Mouse (Mus musculus) MEL (cell line): ENCODE measurements around the gene Dach2. TPM values are rescaled to one million over a fixed set of nuclear protein-coding genes. Genes with fewer than 3 reads are reported as not detected.

Experiments
- DNase-seq: peaks from one replicate; pipeline ENCODE4 v3.0.0; 2011; ENCODE audit warnings: low read depth, low spot score
- H3K27ac ChIP-seq: 2 replicates; pipeline ENCODE4 v1.5.1; 2012; ENCODE audit warnings: low read depth, mild to moderate bottlenecking, control low read depth, low read length, moderate library complexity; ENCODE audit not compliant: control insufficient read depth
- H3K27me3 ChIP-seq, 2 experiments: fragments of 150-350 bp in 1 of 2; sonication (generic) in 1 of 2; 2 replicates each; pipeline ENCODE4 v1.6.1; 2012; ENCODE audit warnings: low read length in 2 of 2, mild to moderate bottlenecking in 2 of 2, improper control_type of control experiment in 1 of 2, moderate library complexity in 1 of 2; ENCODE audit not compliant: insufficient read depth in 2 of 2, control insufficient read depth in 1 of 2
- H3K36me3 ChIP-seq, 2 experiments: 2 replicates each; pipeline ENCODE4 v1.6.1; 2012 to 2014; ENCODE audit warnings: low read length in 2 of 2, improper control_type of control experiment in 1 of 2, inconsistent platforms in 1 of 2, mild to moderate bottlenecking in 1 of 2; ENCODE audit not compliant: insufficient read depth in 2 of 2, control insufficient read depth in 1 of 2
- H3K4me1 ChIP-seq, 2 experiments: fragments of 150-350 bp in 1 of 2; sonication (generic) in 1 of 2; 2 replicates each; pipeline ENCODE4 v1.6.1; 2012; ENCODE audit warnings: low read length in 2 of 2, improper control_type of control experiment in 1 of 2, mild to moderate bottlenecking in 1 of 2; ENCODE audit not compliant: insufficient read depth in 2 of 2, control insufficient read depth in 1 of 2
- H3K4me3 ChIP-seq, 2 experiments: fragments of 150-350 bp in 1 of 2; sonication (generic) in 1 of 2; 2 replicates each; pipeline ENCODE4 v1.5.1; 2012; ENCODE audit warnings: low read depth in 2 of 2, low read length in 2 of 2, mild to moderate bottlenecking in 2 of 2, moderate library complexity in 2 of 2, control low read depth in 1 of 2, improper control_type of control experiment in 1 of 2; ENCODE audit not compliant: control insufficient read depth in 1 of 2, insufficient read depth in 1 of 2
- H3K79me2 ChIP-seq: 2 replicates; pipeline ENCODE4 v1.6.1; 2012; ENCODE audit warnings: mild to moderate bottlenecking, low read length, moderate library complexity; ENCODE audit not compliant: control insufficient read depth, poor library complexity, insufficient read depth
- H3K9ac ChIP-seq: 2 replicates; pipeline ENCODE4 v1.6.1; 2012; ENCODE audit warnings: low read depth, mild to moderate bottlenecking, control low read depth, low read length, moderate library complexity; ENCODE audit not compliant: control insufficient read depth, poor library complexity, severe bottlenecking
- H3K9me3 ChIP-seq: fragments of 150-350 bp; sonication (generic); replicated peaks from 2 replicates; pipeline ENCODE4 v1.6.1; 2012; ENCODE audit warnings: mild to moderate bottlenecking, low read length, improper control_type of control experiment, moderate library complexity; ENCODE audit not compliant: insufficient read depth
- BHLHE40 ChIP-seq: IDR thresholded peaks from 2 replicates; pipeline ENCODE4 v1.6.1; 2012; ENCODE audit warnings: low read depth, mild to moderate bottlenecking, inconsistent platforms, low read length, improper control_type of control experiment, borderline replicate concordance
- CHD1 ChIP-seq: IDR thresholded peaks from 2 replicates; pipeline ENCODE4 v1.6.1; 2012; ENCODE audit warnings: low read depth, mild to moderate bottlenecking, inconsistent platforms, low read length, improper control_type of control experiment
- CTCF ChIP-seq, 3 experiments: IDR thresholded peaks in 2 of 3; conservative IDR thresholded peaks in 1 of 3; 2 replicates each; pipeline ENCODE4 v1.5.1; 2011 to 2012; ENCODE audit warnings: low read length in 3 of 3, low read depth in 2 of 3, mild to moderate bottlenecking in 2 of 3, improper control_type of control experiment in 1 of 3, inconsistent platforms in 1 of 3, mixed read lengths in 1 of 3, moderate library complexity in 1 of 3; ENCODE audit not compliant: control insufficient read depth in 1 of 3, insufficient read depth in 1 of 3, poor library complexity in 1 of 3, severe bottlenecking in 1 of 3
- E2F4 ChIP-seq: IDR thresholded peaks from 2 replicates; pipeline ENCODE4 v1.6.1; 2011; ENCODE audit warnings: low read depth, low read length, improper control_type of control experiment, borderline replicate concordance
- EP300 ChIP-seq, 2 experiments: IDR thresholded peaks; 2 replicates each; pipeline ENCODE4 v1.6.1; 2011; ENCODE audit warnings: improper control_type of control experiment in 2 of 2, low read length in 2 of 2, low read depth in 1 of 2, mild to moderate bottlenecking in 1 of 2
- ETS1 ChIP-seq: IDR thresholded peaks from 2 replicates; pipeline ENCODE4 v1.6.1; 2012; ENCODE audit warnings: low read depth, mild to moderate bottlenecking, inconsistent platforms, low read length, improper control_type of control experiment, moderate library complexity
- HCFC1 ChIP-seq: IDR thresholded peaks from 2 replicates; pipeline ENCODE4 v1.6.1; 2012; ENCODE audit warnings: low read depth, mild to moderate bottlenecking, inconsistent platforms, low read length, improper control_type of control experiment, moderate library complexity
- JUND ChIP-seq: IDR thresholded peaks from 2 replicates; pipeline ENCODE4 v1.6.1; 2011; ENCODE audit warnings: low read depth, mild to moderate bottlenecking, improper control_type of control experiment, low read length
- KAT2A ChIP-seq: conservative IDR thresholded peaks from 2 replicates; pipeline ENCODE4 v1.6.1; 2012; ENCODE audit warnings: low read depth, low read length, improper control_type of control experiment, inconsistent platforms
- MAFK ChIP-seq: IDR thresholded peaks from 2 replicates; pipeline ENCODE4 v1.6.1; 2011; ENCODE audit warnings: low read depth, mild to moderate bottlenecking, low read length, improper control_type of control experiment, borderline replicate concordance
- MAX ChIP-seq: IDR thresholded peaks from 2 replicates; pipeline ENCODE4 v1.6.1; 2011; ENCODE audit warnings: low read length, improper control_type of control experiment
- MEF2A ChIP-seq: IDR thresholded peaks from 2 replicates; pipeline ENCODE4 v1.6.1; 2014; ENCODE audit warnings: low read depth, mild to moderate bottlenecking, inconsistent platforms, low read length, improper control_type of control experiment; ENCODE audit not compliant: poor library complexity, insufficient replicate concordance, severe bottlenecking; ENCODE audit errors: extremely low read depth
- MXI1 ChIP-seq: IDR thresholded peaks from 2 replicates; pipeline ENCODE4 v1.6.1; 2011; ENCODE audit warnings: mild to moderate bottlenecking, low read depth, low read length, improper control_type of control experiment
- MYC ChIP-seq: IDR thresholded peaks from 2 replicates; pipeline ENCODE4 v1.6.1; 2011; ENCODE audit warnings: low read depth, mild to moderate bottlenecking, low read length, improper control_type of control experiment, moderate library complexity
- POLR2A ChIP-seq, 2 experiments: IDR thresholded peaks; 2 replicates each; pipeline ENCODE4 v1.6.1; 2011 to 2012; ENCODE audit warnings: low read length in 2 of 2, mild to moderate bottlenecking in 2 of 2, control low read depth in 1 of 2, improper control_type of control experiment in 1 of 2, low read depth in 1 of 2, moderate library complexity in 1 of 2; ENCODE audit not compliant: control insufficient read depth in 1 of 2, insufficient read depth in 1 of 2, poor library complexity in 1 of 2
- POLR2AphosphoS2 ChIP-seq: IDR thresholded peaks from 2 replicates; pipeline ENCODE4 v1.6.1; 2011; ENCODE audit warnings: low read length, improper control_type of control experiment
- POLR2AphosphoS5 ChIP-seq: IDR thresholded peaks from 2 replicates; pipeline ENCODE4 v1.6.1; 2012; ENCODE audit warnings: low read depth, borderline replicate concordance, mild to moderate bottlenecking, inconsistent platforms, low read length, moderate library complexity, mixed read lengths
- RAD21 ChIP-seq: IDR thresholded peaks from 2 replicates; pipeline ENCODE4 v1.6.1; 2011; ENCODE audit warnings: mild to moderate bottlenecking, low read depth, low read length, improper control_type of control experiment
- RCOR1 ChIP-seq: IDR thresholded peaks from 2 replicates; pipeline ENCODE4 v1.6.1; 2012; ENCODE audit warnings: low read depth, mild to moderate bottlenecking, inconsistent platforms, low read length, improper control_type of control experiment
- SIN3A ChIP-seq: IDR thresholded peaks from 2 replicates; pipeline ENCODE4 v1.6.1; 2012; ENCODE audit warnings: low read length, improper control_type of control experiment, inconsistent platforms
- SMC3 ChIP-seq: IDR thresholded peaks from 2 replicates; pipeline ENCODE4 v1.6.1; 2011; ENCODE audit warnings: low read depth, low read length, improper control_type of control experiment
- TAL1 ChIP-seq: IDR thresholded peaks from 2 replicates; pipeline ENCODE4 v1.6.1; 2012; ENCODE audit warnings: mild to moderate bottlenecking, inconsistent platforms, low read length, moderate library complexity, mixed read lengths
- UBTF ChIP-seq: IDR thresholded peaks from 2 replicates; pipeline ENCODE4 v1.6.1; 2012; ENCODE audit warnings: low read depth, mild to moderate bottlenecking, inconsistent platforms, low read length, improper control_type of control experiment, moderate library complexity, borderline replicate concordance; ENCODE audit not compliant: insufficient read depth
- USF1 ChIP-seq: IDR thresholded peaks from 2 replicates; pipeline ENCODE4 v1.6.1; 2014; ENCODE audit warnings: low read depth, mild to moderate bottlenecking, inconsistent platforms, low read length, improper control_type of control experiment, moderate library complexity
- ZC3H11A ChIP-seq: IDR thresholded peaks from 2 replicates; pipeline ENCODE4 v1.6.1; 2012; ENCODE audit warnings: low read depth, mild to moderate bottlenecking, inconsistent platforms, low read length, improper control_type of control experiment
- ZKSCAN1 ChIP-seq: IDR thresholded peaks from 2 replicates; pipeline ENCODE4 v1.6.1; 2012; ENCODE audit warnings: low read depth, mild to moderate bottlenecking, inconsistent platforms, low read length, improper control_type of control experiment, moderate library complexity
- ZNF384 ChIP-seq: IDR thresholded peaks from 2 replicates; pipeline ENCODE4 v1.6.1; 2012; ENCODE audit warnings: low read depth, mild to moderate bottlenecking, inconsistent platforms, low read length, improper control_type of control experiment
- polyA plus RNA-seq, 2 experiments: library from polyadenylated mRNA; stranded (reverse) in 1 of 2; unstranded in 1 of 2; fragments of >175 nt in 1 of 2; fragments of >200 nt in 1 of 2; gene quantifications; 2 replicates each; pipeline versions ENCODE4 v1.2.1 to v1.2.4; 2012; ENCODE audit warnings: low replicate concordance in 2 of 2, low read depth in 1 of 2; ENCODE audit not compliant: insufficient read length in 2 of 2, insufficient read depth in 1 of 2, missing spikeins in 1 of 2
- total RNA-seq: library from RNA; depleted of rRNA; stranded (reverse); fragments of 300-350 nt; gene quantifications from 2 replicates; pipeline ENCODE4 v1.2.3, GENCODE M21; 2012

Dach2 gene
- total and polyA plus RNA-seq, 3 experiments, result 0.04 TPM; not detected in 2

- H3K79me2 ChIP-seq, result no peaks in the 10 kb centered on the region
Observed at GRCm38 (mm10) chrX:113747122-113747521, 449.8 kb downstream of the Dach2 start.

GRCm38 (mm10) chrX:113792264-113792663 lies 495.0 kb downstream of the Dach2 start:
- Histone ChIP-seq H3K9ac (no peak overlapping the region), H3K27me3 (no peaks in the 10 kb centered on the region), H3K27ac (no peak overlapping the region), H3K79me2 (no peaks in the 10 kb centered on the region), H3K9me3 (no peaks in the 10 kb centered on the region), H3K4me1 (no peaks in the 10 kb centered on the region), H3K4me3 (no peak overlapping the region), H3K36me3 (no peaks in the 10 kb centered on the region)
- TF ChIP-seq EP300 (IDR thresholded peaks at IDR 0.05; ENCODE audit: low read depth in 1 of 2, low read length in 2 of 2), result no peak
- no peak for TF ChIP-seq USF1
- TF ChIP-seq MXI1, result no peak
- peak; percentile 70 for TF ChIP-seq ZC3H11A
- no peak for TF ChIP-seq SIN3A
- TF ChIP-seq RCOR1, result no peak
- no peak for TF ChIP-seq ETS1
- no peak for TF ChIP-seq MYC
- TF ChIP-seq E2F4, result no peak
- no peak for TF ChIP-seq CHD1
- TF ChIP-seq KAT2A, result no peak
- no peak for TF ChIP-seq TAL1
- no peak for TF ChIP-seq POLR2AphosphoS2
- TF ChIP-seq JUND, result 0 out of 2 replicates have a peak, but pooled peaks have one; percentile 18
- TF ChIP-seq POLR2AphosphoS5, result no peak
- TF ChIP-seq ZKSCAN1, result no peak
- TF ChIP-seq RAD21, result peak; percentile 72
- TF ChIP-seq MAX, result no peak
- TF ChIP-seq UBTF, result no peak
- TF ChIP-seq MEF2A, result no peak
- TF ChIP-seq HCFC1, result no peak
- TF ChIP-seq BHLHE40, result no peak
- TF ChIP-seq SMC3, result peak; percentile 85
- TF ChIP-seq POLR2A (IDR thresholded peaks at IDR 0.05; ENCODE audit: control insufficient read depth in 1 of 2, insufficient read depth in 1 of 2, low read depth in 1 of 2, low read length in 2 of 2, poor library complexity in 1 of 2), result no peak
- peak; percentile 22 to 60 (median 29); a peak in 4 of 6 replicates for TF ChIP-seq CTCF (IDR thresholded peaks at IDR 0.05 in 2 of 3, conservative IDR thresholded peaks at IDR 0.05 in 1 of 3; ENCODE audit: control insufficient read depth in 1 of 3, insufficient read depth in 1 of 3, low read depth in 2 of 3, low read length in 3 of 3, poor library complexity in 1 of 3, severe bottlenecking in 1 of 3)
- no peak for TF ChIP-seq ZNF384
- peak; percentile 57 for DNase-seq

More at GRCm38 (mm10) chrX:113747122-113747521, 449.8 kb downstream of the Dach2 start:
- TF ChIP-seq MAFK (peak; percentile 85), CHD1 (no peak)
- no peaks in the 10 kb centered on the region for H3K27me3 ChIP-seq
- no peak overlapping the region for H3K4me3 ChIP-seq
- H3K9ac ChIP-seq, result no peak overlapping the region
- no peak for DNase-seq
- no peaks in the 10 kb centered on the region for H3K4me1 ChIP-seq
- H3K36me3 ChIP-seq, result no peaks in the 10 kb centered on the region
- H3K27ac ChIP-seq, result no peak overlapping the region
- no peaks in the 10 kb centered on the region for H3K9me3 ChIP-seq
